Mouse (Mus musculus) hindbrain, embryonic 15.5 days (tissue): ENCODE measurements at regions not wholly inside any gene's neighbourhood (a gene's known extent, or its start where the extent isn't known, plus 50 kb on each side); places are given as distances from the start of the nearest gene placed in this dataset.
A peak's percentile ranks its signal among the peaks of the same experiment; 100 is the strongest.

Experiments
- ATAC-seq: fragments of 200-750 bp; cut with Nextera tagmentation; 2 replicates; pipeline ENCODE4 v1.8.0; 2017; ENCODE audit warnings: low read depth, moderate number of reproducible peaks, moderate TSS enrichment; ENCODE audit not compliant: low FRiP score
- H3K27ac ChIP-seq: fragments of 300-500 bp; sonication (generic); replicated peaks from 2 replicates; pipeline ENCODE4 v1.5.1; 2015; ENCODE audit warnings: mild to moderate bottlenecking, inconsistent platforms
- H3K27me3 ChIP-seq: fragments of 300-500 bp; sonication (generic); 2 replicates; pipeline ENCODE4 v1.6.1; 2015; ENCODE audit warnings: control low read depth, inconsistent platforms
- H3K36me3 ChIP-seq: fragments of 300-500 bp; sonication (generic); 2 replicates; pipeline ENCODE4 v1.6.1; 2015; ENCODE audit warnings: control low read depth, inconsistent platforms
- H3K4me1 ChIP-seq: fragments of 300-500 bp; sonication (generic); replicated peaks from 2 replicates; pipeline ENCODE4 v1.6.1; 2015; ENCODE audit warnings: control low read depth, inconsistent platforms
- H3K4me2 ChIP-seq: fragments of 300-500 bp; sonication (generic); 2 replicates; pipeline ENCODE4 v1.6.1; 2015; ENCODE audit warnings: moderate library complexity, mild to moderate bottlenecking, inconsistent platforms
- H3K4me3 ChIP-seq: fragments of 300-500 bp; sonication (generic); 2 replicates; pipeline ENCODE4 v1.5.1; 2015; ENCODE audit warnings: mild to moderate bottlenecking, inconsistent platforms
- H3K9ac ChIP-seq: fragments of 300-500 bp; sonication (generic); 2 replicates; pipeline ENCODE4 v1.6.1; 2015; ENCODE audit warnings: inconsistent platforms
- H3K9me3 ChIP-seq: fragments of 300-500 bp; sonication (generic); 2 replicates; pipeline ENCODE4 v1.6.1; 2016; ENCODE audit warnings: control low read depth, inconsistent platforms
- WGBS: fragments of 180-500 bp; shearing (Covaris S2); methylation state at CpG from one replicate; pipeline ENCODE4 v1.1.7; 2015; 5-methylcytosine and 5-hydroxymethylcytosine counted together

DNA sequence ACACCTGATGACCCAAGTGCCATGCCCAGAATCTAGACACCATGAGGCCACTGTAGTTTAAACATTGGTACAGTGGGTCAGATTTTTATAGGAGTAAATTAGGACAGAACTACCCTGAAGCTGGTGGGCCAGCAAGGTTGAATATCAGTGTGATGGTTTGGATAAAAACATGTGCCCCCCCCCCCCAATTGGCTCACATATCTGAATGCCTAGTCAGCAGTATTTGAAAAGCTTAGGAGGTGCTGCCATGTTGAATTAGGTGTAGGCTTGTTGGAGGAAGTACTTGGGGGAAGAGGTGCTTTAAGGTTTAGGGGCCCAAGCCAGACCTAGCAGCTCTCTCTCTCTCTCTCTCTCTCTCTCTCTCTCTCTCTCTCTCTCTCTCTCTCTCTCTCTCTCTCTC is 66.2 kb upstream of the Klf3 start:
- Histone ChIP-seq H3K9ac (no peak overlapping the region), H3K4me1 (peaks cover 18% of the 10 kb centered on the region), H3K4me3 (no peak overlapping the region), H3K27ac (no peak overlapping the region), H3K27me3 (no peaks in the 10 kb centered on the region), H3K4me2 (no peak overlapping the region), H3K9me3 (no peaks in the 10 kb centered on the region), H3K36me3 (no peaks in the 10 kb centered on the region)
- no peak for ATAC-seq

DNA sequence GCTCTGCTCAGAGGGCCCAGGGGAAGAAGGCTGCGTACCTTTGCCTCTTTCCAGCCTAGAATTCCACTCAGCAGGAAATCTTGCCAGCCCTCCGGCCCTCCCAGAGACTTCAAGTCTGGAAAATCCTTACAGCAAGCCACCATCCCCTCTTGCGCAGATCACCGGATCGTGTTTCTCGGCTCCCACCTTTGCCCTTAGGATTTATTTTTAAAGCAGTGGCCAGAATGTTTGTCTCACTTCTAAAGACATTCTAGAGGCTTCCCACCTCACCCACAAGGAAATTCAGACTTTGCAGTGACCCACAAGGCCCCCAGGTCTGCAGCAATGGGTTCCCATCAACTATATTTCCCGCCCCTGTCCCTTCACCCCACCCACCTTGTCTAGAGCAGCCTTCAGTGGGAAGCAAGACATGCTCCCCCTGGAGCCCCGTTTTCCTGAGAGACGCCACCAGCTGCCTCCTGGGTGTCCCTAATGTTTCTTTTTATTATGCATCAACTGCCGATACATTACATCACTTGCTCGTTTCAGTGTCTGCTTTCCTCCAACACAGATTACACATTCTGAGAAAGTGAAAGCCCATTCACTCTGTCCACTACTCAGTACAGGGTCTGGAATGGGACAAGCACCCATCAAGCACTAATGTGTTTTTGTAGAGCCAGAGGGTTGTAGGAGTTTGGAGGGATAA is 65.0 kb upstream of the Klf3 start:
- Histone ChIP-seq H3K4me1 (peaks cover 18% of the 10 kb centered on the region), H3K27me3 (no peaks in the 10 kb centered on the region), H3K36me3 (no peaks in the 10 kb centered on the region), H3K9me3 (no peaks in the 10 kb centered on the region), H3K9ac (no peak overlapping the region), H3K4me2 (peak overlapping the region; percentile 39), H3K4me3 (no peak overlapping the region), H3K27ac (no peak overlapping the region)
- ATAC-seq = no peak
- 12% methylated on average over 11 of the region's 11 CpGs for WGBS

DNA sequence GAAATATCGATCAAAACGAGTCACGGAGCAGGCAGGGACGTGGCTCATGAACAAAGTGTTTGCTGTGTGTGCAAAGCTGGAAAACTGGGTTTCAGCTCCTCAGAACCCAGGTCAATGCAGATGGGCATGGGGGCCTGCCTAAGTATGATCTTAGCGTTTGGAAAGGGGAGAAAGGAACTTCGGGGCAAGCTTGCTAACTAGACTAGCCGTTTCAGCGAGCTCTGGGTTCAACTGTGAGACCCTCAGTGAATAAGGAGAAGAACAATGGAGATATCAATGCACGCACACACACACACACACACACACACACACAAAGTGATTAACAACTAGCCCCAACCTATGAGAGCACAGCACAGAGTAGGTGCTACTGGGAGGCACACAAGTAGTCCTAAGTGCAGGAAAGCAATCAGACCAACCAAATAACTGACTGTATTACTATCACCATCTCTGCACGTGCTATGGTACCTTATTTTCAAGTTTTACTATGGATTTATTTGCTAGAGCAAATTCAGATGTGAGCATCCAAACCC is 64.3 kb upstream of the Klf3 start:
- Histone ChIP-seq H3K36me3 (no peaks in the 10 kb centered on the region), H3K4me1 (peaks cover 18% of the 10 kb centered on the region), H3K4me2 (peak overlapping the region; percentile 39; the same call in 1 of the 2 replicates), H3K9me3 (no peaks in the 10 kb centered on the region), H3K27ac (no peak overlapping the region), H3K27me3 (no peaks in the 10 kb centered on the region), H3K4me3 (no peak overlapping the region), H3K9ac (no peak overlapping the region)
- WGBS = 17% methylated on average over 10 of the region's 10 CpGs
- ATAC-seq = no peak

DNA sequence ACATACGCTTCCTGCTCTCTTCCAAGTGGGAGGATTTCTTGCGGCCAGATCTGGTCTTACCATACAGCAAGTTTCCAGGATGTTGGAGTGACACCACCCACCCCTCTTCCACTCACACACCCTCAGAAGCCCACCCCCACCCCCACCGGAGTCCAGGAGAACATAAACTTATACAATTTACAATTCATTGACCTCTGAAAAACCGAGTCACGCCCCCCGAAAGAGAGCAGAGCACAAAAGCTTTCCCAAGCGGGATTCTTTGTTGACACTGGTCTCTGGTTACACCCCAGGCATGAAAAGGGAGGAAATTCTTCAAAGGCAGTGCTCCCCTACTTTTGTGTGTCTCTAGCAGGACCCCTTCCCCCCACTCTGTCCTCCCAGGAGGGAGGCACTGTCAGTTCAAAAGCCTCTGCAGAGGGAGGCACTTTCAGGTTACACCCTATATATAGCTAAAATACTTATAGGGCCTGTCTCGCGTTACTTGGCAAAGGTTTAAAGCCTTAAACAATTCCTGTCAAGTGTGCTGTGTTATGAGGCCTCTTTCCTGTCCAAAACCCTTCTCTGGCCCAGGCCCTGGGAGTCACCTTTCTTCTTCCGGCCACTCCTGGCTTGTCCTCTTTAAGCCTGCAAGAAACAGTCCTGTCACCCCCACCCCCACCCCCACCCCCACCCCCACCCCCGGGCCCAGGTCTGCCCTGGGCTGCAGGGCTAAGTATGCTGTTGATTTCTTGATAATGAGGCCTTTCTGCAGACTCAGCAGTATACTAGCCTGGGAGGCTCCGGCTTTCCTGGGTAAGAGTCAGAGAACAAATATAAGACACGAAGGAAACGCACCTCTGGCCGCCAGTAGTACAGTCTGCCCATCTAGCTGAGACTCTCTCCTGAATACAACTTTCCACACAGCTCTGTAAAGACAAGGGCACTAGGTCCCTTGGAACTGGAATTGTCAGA is 63.6 kb upstream of the Klf3 start:
- Histone ChIP-seq H3K4me1 (peaks cover 18% of the 10 kb centered on the region), H3K4me3 (no peak overlapping the region), H3K9ac (no peak overlapping the region), H3K27ac (no peak overlapping the region), H3K27me3 (no peaks in the 10 kb centered on the region), H3K9me3 (no peaks in the 10 kb centered on the region), H3K4me2 (no peak overlapping the region), H3K36me3 (no peaks in the 10 kb centered on the region)
- ATAC-seq = peak; percentile 74
- WGBS = 10% methylated on average over 15 of the region's 15 CpGs

DNA sequence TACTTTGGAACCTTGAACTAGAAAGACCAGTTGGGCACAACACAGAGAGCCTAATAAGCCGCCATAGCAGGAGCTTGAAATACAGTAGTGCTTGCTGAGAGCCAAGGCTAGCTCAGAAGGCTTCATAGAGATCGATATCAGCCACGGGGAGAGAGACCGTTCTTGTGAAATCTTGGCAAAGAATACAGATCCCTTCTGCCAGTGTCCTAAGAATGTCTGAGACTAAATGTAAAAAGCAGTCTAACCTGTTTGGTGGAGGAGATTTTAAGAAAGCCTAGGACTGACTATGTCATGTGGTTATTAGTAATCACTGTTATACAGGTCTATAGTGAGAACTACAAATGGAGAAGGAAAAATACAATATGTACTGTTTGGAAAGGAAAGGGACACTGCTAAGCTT is 59.1 kb upstream of the Klf3 start:
- Histone ChIP-seq H3K4me2 (no peak overlapping the region), H3K9ac (no peak overlapping the region), H3K27ac (no peak overlapping the region), H3K9me3 (no peaks in the 10 kb centered on the region), H3K27me3 (no peaks in the 10 kb centered on the region), H3K36me3 (no peaks in the 10 kb centered on the region), H3K4me3 (no peak overlapping the region), H3K4me1 (peaks cover 6% of the 10 kb centered on the region)
- no peak for ATAC-seq
- 95% methylated on average over 4 of the region's 4 CpGs for WGBS

DNA sequence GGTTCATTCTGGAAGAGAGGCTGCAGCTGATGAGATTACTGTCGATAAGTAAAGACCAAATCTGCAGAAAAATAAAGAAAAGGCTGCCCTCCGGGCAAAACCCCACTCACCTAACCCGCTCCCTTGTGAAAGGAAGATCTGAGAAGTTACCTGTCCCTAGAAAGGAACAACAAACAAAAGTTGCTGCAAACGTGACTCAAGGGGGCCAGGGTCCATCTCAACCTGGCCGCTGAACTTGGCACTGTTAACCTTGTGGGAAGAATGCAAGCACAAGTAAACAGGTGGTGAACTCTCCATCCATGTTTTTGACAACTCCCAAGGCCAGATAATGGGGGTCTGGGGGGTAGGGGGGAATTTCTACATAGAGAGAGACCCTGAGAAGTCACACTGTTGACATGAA is 58.7 kb upstream of the Klf3 start:
- 87% methylated on average over 5 of the region's 5 CpGs for WGBS
- H3K9ac ChIP-seq = no peak overlapping the region
- H3K27me3 ChIP-seq = no peaks in the 10 kb centered on the region
- H3K4me2 ChIP-seq = no peak overlapping the region
- H3K4me1 ChIP-seq = 0 out of 2 replicates have a peak, but pooled peaks cover 3% of the 10 kb centered on the region
- ATAC-seq = no peak
- no peaks in the 10 kb centered on the region for H3K36me3 ChIP-seq
- no peak overlapping the region for H3K4me3 ChIP-seq
- H3K27ac ChIP-seq = no peak overlapping the region
- H3K9me3 ChIP-seq = no peaks in the 10 kb centered on the region

DNA sequence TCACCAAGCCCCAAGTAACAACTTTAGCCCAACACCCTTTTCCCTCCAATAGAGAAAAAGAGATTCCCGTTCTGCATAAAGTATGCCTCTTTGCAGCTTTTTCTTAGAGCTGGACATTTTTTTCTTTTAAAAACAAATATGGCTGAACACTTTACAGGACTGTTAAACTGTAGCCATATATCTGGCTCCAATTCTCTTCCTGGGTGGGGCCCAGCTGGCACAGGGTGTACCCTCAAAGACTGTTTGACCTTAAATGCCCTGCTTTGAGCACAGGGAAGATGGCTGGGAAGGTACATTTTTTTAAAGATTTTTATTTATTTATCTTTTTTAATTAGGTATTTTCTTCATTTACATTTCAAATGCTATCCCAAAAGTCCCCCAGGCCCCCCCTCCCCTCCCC is 55.7 kb upstream of the Klf3 start:
- 79% methylated on average over 1 of the region's 1 CpGs for WGBS
- Histone ChIP-seq H3K9ac (no peak overlapping the region), H3K4me1 (no peaks in the 10 kb centered on the region), H3K27me3 (no peaks in the 10 kb centered on the region), H3K4me3 (no peak overlapping the region), H3K27ac (no peak overlapping the region), H3K9me3 (no peaks in the 10 kb centered on the region), H3K4me2 (no peak overlapping the region), H3K36me3 (no peaks in the 10 kb centered on the region)
- no peak for ATAC-seq

DNA sequence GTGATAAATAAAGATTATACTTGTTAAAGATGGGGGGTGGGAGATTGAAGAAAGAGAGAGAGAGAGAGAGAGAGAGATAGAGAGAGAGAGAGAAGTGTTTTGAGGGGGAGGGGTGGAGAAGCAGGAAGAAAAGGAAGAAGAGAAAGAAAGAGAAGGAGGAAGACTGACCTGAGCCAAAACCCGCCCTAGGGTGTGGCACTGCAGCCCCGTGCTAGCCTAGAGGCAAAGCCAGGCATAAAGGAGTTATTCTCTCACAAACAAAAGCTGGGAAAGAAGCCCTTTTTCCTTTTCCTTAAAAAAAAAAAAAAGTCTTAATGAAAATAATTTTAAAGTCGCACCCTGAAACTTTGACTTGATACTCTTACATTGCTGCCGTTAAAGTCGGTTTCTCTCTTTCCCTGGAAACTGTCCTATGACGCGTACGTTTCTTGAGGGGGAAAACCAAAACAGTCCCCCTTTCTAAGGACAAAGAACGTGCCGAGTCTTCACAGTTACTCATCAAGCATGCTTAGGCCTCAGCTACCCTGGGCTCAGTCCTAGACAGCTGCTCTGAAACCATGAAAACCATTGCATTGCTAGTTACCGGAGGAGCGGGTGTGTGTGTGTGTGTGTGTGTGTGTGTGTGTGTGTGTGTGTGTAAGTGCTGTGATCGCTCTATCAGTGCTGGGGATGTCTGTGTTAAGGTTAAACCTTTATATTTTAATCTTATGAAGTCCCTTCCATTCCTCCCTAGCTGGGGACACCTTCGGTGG is 53.6 kb upstream of the Klf3 start:
- Histone ChIP-seq H3K9ac (no peak overlapping the region), H3K36me3 (no peaks in the 10 kb centered on the region)
- WGBS = 67% methylated on average over 14 of the region's 14 CpGs

DNA sequence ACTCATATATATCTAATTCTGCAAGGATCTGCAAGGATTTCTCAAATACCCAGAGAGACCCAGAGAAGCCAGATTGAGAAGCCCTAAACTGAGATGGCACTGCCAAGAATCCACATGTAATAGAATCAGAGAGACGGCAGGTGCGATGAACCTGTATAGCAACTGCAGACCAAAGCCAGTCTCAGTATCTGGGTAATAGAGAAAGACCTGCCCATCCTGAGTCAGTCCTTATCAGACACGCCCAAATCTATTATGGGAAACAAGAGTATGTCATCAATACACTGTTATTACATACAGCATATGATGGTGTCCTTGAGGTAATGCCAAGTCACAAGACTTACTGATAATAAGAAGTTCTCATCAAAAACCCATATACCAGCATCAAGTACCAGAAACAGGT is 52.8 kb upstream of the Klf3 start:
- Histone ChIP-seq H3K4me2 (no peak overlapping the region), H3K9me3 (no peaks in the 10 kb centered on the region), H3K4me1 (no peaks in the 10 kb centered on the region), H3K9ac (no peak overlapping the region), H3K4me3 (no peak overlapping the region), H3K27me3 (no peaks in the 10 kb centered on the region), H3K36me3 (no peaks in the 10 kb centered on the region), H3K27ac (no peak overlapping the region)
- 92% methylated on average over 3 of the region's 3 CpGs for WGBS
- no peak for ATAC-seq

More for the DNA sequence above, 53.6 kb upstream of the Klf3 start:
- Histone ChIP-seq H3K27me3 (no peaks in the 10 kb centered on the region), H3K4me1 (no peaks in the 10 kb centered on the region), H3K27ac (no peak overlapping the region), H3K9me3 (no peaks in the 10 kb centered on the region), H3K4me3 (no peak overlapping the region), H3K4me2 (no peak overlapping the region)
- no peak for ATAC-seq

DNA sequence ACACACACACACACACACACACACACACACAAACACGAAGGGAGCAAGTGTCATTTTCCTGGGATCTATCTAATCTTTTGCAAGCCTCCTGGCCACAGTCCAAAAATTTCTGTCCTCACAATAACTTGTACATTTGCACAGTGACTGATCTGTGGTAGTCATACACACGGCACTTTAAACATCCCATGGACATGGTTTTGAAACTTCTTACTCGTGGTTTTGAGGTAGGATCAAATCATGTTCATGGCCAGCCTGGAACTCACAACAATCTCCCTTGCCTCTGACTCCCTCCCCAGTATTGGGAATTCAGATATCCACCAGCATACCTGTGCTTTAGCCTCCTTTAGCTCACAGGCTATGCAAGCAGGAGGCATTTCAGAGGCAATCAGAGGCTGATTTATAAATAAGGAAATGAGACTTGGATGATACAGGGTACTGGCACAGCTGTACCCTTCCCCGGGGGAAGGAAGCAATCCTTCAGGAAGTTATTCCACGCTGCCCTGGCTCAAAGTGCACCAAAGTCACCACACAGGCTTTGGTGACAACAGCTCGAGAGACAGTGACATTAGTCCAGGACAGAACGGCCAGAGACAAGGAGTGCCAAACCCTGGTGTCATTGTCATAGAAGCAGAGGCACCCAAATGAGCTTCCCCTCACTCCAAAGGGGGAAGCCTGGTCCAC is 52.1 kb upstream of the Klf3 start:
- Histone ChIP-seq H3K27me3 (no peaks in the 10 kb centered on the region), H3K9me3 (no peaks in the 10 kb centered on the region), H3K27ac (no peak overlapping the region), H3K4me3 (no peak overlapping the region), H3K9ac (no peak overlapping the region), H3K4me1 (no peaks in the 10 kb centered on the region), H3K36me3 (no peaks in the 10 kb centered on the region), H3K4me2 (no peak overlapping the region)
- no peak for ATAC-seq
- 66% methylated on average over 7 of the region's 7 CpGs for WGBS

DNA sequence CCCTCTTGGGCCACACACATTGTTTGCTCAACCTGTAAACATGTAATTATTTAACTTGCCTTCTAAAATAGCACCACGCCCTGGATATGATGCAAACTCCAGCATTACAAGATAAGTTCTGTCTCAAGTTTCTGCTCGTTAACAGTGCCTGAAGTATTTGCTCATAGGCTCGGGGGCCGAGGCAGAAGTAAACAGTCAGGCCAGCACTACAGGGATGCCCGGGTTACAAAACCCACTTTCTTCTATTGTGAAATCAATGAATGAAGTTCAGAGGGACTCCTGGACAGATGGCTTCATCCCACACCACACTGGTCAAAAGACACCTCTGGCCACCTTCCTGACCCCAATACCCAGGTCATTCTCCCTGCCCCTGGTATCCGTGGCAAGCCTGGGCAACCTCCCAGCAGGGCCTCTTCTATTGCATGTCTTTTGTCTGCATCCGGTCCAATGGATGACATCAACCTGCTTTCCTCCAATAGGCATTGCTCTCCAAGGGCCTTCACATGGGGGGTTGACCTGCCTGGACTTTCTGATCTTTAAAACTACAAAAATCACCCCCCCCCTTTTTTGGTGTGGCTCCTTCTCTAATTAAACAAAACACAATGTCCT is 49.9 kb upstream of the Klf3 start:
- Histone ChIP-seq H3K9me3 (no peaks in the 10 kb centered on the region), H3K9ac (no peak overlapping the region), H3K4me2 (no peak overlapping the region), H3K27me3 (no peaks in the 10 kb centered on the region), H3K36me3 (no peaks in the 10 kb centered on the region), H3K4me1 (no peaks in the 10 kb centered on the region), H3K27ac (no peak overlapping the region), H3K4me3 (no peak overlapping the region)
- ATAC-seq = no peak
- WGBS = 58% methylated on average over 7 of the region's 7 CpGs
